24 mouse cellular contexts compared by ENCODE assay signal in genomic region chr9:37890960-37891359, GRCm38 (mm10). TPM values are rescaled to one million over a fixed set of nuclear protein-coding genes. Genes with fewer than 3 reads are reported as not detected.
DNase-seq lines count a peak whose midpoint lies in the region; ATAC-seq lines count a peak whose summit lies in the region.
"Had no signal": no experiment of that assay in that cellular context is flagged by ENCODE, and none has a peak within 500 bp of the region (broad histone marks: within the 10 kb centered on the region; RNA-seq: fewer than 3 reads in every experiment).

No protein-coding gene starts in this region.

- no peak overlapping the region for H3K4me2 ChIP-seq in forebrain, embryonic 13.5 days
- H3K4me2 ChIP-seq in midbrain, embryonic 15.5 days: no peak overlapping the region
- H3K4me2 ChIP-seq: embryonic facial prominence, embryonic 12.5 days; limb, embryonic 12.5 days; stomach, embryonic 15.5 days had no signal

- no peak overlapping the region for H3K4me3 ChIP-seq in forebrain, embryonic 13.5 days
- no peak overlapping the region for H3K4me3 ChIP-seq in forebrain, embryonic 10.5 days
- H3K4me3 ChIP-seq in midbrain, embryonic 15.5 days: no peak overlapping the region
- H3K4me3 ChIP-seq: embryonic facial prominence, embryonic 12.5 days; limb, embryonic 12.5 days; myocyte; stomach, embryonic 15.5 days had no signal

- intact Hi-C loops in left cerebral cortex, postnatal 4 days (cut with DNase I): loop anchor here (1.0 kb wide), 1 partner anchor 37 kb away; the partner anchor contains the start of gene Olfr877

- peak; percentile 30; the same call in 1 of the 2 replicates for ATAC-seq in forebrain, embryonic 13.5 days
- ATAC-seq in midbrain, embryonic 15.5 days (replicated peaks): peak; percentile 90
- ATAC-seq: Patski had no signal

- no peaks in the 10 kb centered on the region for H3K36me3 ChIP-seq in forebrain, embryonic 13.5 days (ENCODE audit: poor library complexity, severe bottlenecking)
- no peaks in the 10 kb centered on the region for H3K36me3 ChIP-seq in forebrain, embryonic 10.5 days (replicated peaks)
- H3K36me3 ChIP-seq in midbrain, embryonic 15.5 days (replicated peaks): no peaks in the 10 kb centered on the region
- H3K36me3 ChIP-seq: embryonic facial prominence, embryonic 12.5 days; limb, embryonic 12.5 days; stomach, embryonic 15.5 days had no signal

- H3K4me1 ChIP-seq in forebrain, embryonic 13.5 days: no peaks in the 10 kb centered on the region
- peaks cover 6% of the 10 kb centered on the region for H3K4me1 ChIP-seq in forebrain, embryonic 10.5 days
- no peaks in the 10 kb centered on the region for H3K4me1 ChIP-seq in midbrain, embryonic 15.5 days
- H3K4me1 ChIP-seq: embryonic facial prominence, embryonic 12.5 days; limb, embryonic 12.5 days; stomach, embryonic 15.5 days had no signal

- no peak overlapping the region for H3K9ac ChIP-seq in forebrain, embryonic 13.5 days
- no peak overlapping the region for H3K9ac ChIP-seq in midbrain, embryonic 15.5 days
- H3K9ac ChIP-seq: embryonic facial prominence, embryonic 12.5 days; limb, embryonic 12.5 days; stomach, embryonic 15.5 days had no signal

- no peak overlapping the region for H3K27ac ChIP-seq in forebrain, embryonic 13.5 days
- no peak overlapping the region for H3K27ac ChIP-seq in forebrain, embryonic 10.5 days
- no peak overlapping the region for H3K27ac ChIP-seq in midbrain, embryonic 15.5 days
- H3K27ac ChIP-seq: embryonic facial prominence, embryonic 12.5 days; limb, embryonic 12.5 days; macrophage; stomach, embryonic 15.5 days had no signal

- H3K27me3 ChIP-seq in forebrain, embryonic 13.5 days: no peaks in the 10 kb centered on the region
- H3K27me3 ChIP-seq in forebrain, embryonic 10.5 days (ENCODE audit: poor library complexity, severe bottlenecking): no peaks in the 10 kb centered on the region
- H3K27me3 ChIP-seq in midbrain, embryonic 15.5 days (replicated peaks): no peaks in the 10 kb centered on the region
- H3K27me3 ChIP-seq: embryonic facial prominence, embryonic 12.5 days; limb, embryonic 12.5 days; stomach, embryonic 15.5 days had no signal

- no peak for DNase-seq in forebrain, embryonic 10.5 days (ENCODE audit: extremely low spot score, low spot score)
- peak; percentile 25 to 58 for DNase-seq in left cerebral cortex, adult 9 months (ENCODE audit: low spot score in 2 of 2)
- DNase-seq in left cerebral cortex, postnatal 4 days: no peak
- peak; percentile 10 for DNase-seq in embryo, embryonic 11 days
- DNase-seq in lung, postnatal 36 days: no peak
- DNase-seq in lung, postnatal 14 days: no peak
- DNase-seq: cerebellum, adult 9-10 months; kidney, adult 11 months; kidney, postnatal 25 days; thymus, postnatal 25 days had no signal

- 21% methylated on average over 2 of the region's 2 CpGs for WGBS in forebrain, embryonic 13.5 days
- 28% methylated on average over 2 of the region's 2 CpGs for WGBS in forebrain, embryonic 10.5 days
- WGBS in midbrain, embryonic 15.5 days: 12% methylated on average over 2 of the region's 2 CpGs

- H3K9me3 ChIP-seq in forebrain, embryonic 13.5 days (replicated peaks): no peaks in the 10 kb centered on the region
- H3K9me3 ChIP-seq in forebrain, embryonic 10.5 days: no peaks in the 10 kb centered on the region
- no peaks in the 10 kb centered on the region for H3K9me3 ChIP-seq in midbrain, embryonic 15.5 days
- H3K9me3 ChIP-seq: embryonic facial prominence, embryonic 12.5 days; limb, embryonic 12.5 days; stomach, embryonic 15.5 days had no signal

RNA-seq across cellular contexts. Expression of gene Olfr145, which starts 5.6 kb away (rescaled TPM):
- polyA plus RNA-seq in forebrain, embryonic 13.5 days (2015; fragmentation: Nextera tagmentation; extraction: Ambion mirVana): not detected in 2 replicates
- not detected in 2 replicates for polyA plus RNA-seq in forebrain, embryonic 10.5 days (2016; fragmentation: Nextera tagmentation; extraction: Ambion mirVana)
- not detected for total RNA-seq in left cerebral cortex, postnatal 4 days (2021)
- polyA plus RNA-seq in midbrain, embryonic 15.5 days (2015; fragmentation: Nextera tagmentation; extraction: Ambion mirVana): not detected in 2 replicates
- total RNA-seq: adrenal gland, adult 18-20 months; gastrocnemius, postnatal 4 days had no signal
- polyA plus RNA-seq: embryonic facial prominence, embryonic 12.5 days; heart, embryonic 14.5 days; hindbrain, embryonic 11.5 days; limb, embryonic 12.5 days; liver, embryonic 16.5 days; macrophage; myocyte; Patski; small intestine, adult 2 months; stomach, embryonic 15.5 days had no signal

RNA-seq across cellular contexts. Expression of gene Olfr878, which starts 26.7 kb away (rescaled TPM):
- not detected in 2 replicates for polyA plus RNA-seq in forebrain, embryonic 13.5 days (2015; fragmentation: Nextera tagmentation; extraction: Ambion mirVana)
- not detected in 2 replicates for polyA plus RNA-seq in forebrain, embryonic 10.5 days (2016; fragmentation: Nextera tagmentation; extraction: Ambion mirVana)
- total RNA-seq in left cerebral cortex, postnatal 4 days (2021): not detected
- not detected in 2 replicates for polyA plus RNA-seq in midbrain, embryonic 15.5 days (2015; fragmentation: Nextera tagmentation; extraction: Ambion mirVana)
- total RNA-seq: adrenal gland, adult 18-20 months; gastrocnemius, postnatal 4 days had no signal
- polyA plus RNA-seq: embryonic facial prominence, embryonic 12.5 days; heart, embryonic 14.5 days; hindbrain, embryonic 11.5 days; limb, embryonic 12.5 days; liver, embryonic 16.5 days; macrophage; myocyte; Patski; small intestine, adult 2 months; stomach, embryonic 15.5 days had no signal

RNA-seq across cellular contexts. Expression of gene Olfr877, which starts 36.9 kb away (rescaled TPM):
- not detected in 2 replicates for polyA plus RNA-seq in forebrain, embryonic 13.5 days (2015; fragmentation: Nextera tagmentation; extraction: Ambion mirVana)
- not detected in 2 replicates for polyA plus RNA-seq in forebrain, embryonic 10.5 days (2016; fragmentation: Nextera tagmentation; extraction: Ambion mirVana)
- not detected for total RNA-seq in left cerebral cortex, postnatal 4 days (2021)
- polyA plus RNA-seq in midbrain, embryonic 15.5 days (2015; fragmentation: Nextera tagmentation; extraction: Ambion mirVana): not detected in 2 replicates
- total RNA-seq: gastrocnemius, postnatal 4 days had no signal
- polyA plus RNA-seq: embryonic facial prominence, embryonic 12.5 days; heart, embryonic 14.5 days; hindbrain, embryonic 11.5 days; limb, embryonic 12.5 days; liver, embryonic 16.5 days; macrophage; myocyte; Patski; small intestine, adult 2 months; stomach, embryonic 15.5 days had no signal

Comparison
In these comparisons a context has a peak if more than half of its experiments do, and no peak if none do; other contexts are left out.
1. DNase-seq: peak in left cerebral cortex, adult 9 months (2 of 2) and embryo, embryonic 11 days (single experiment); none in forebrain, embryonic 10.5 days (single experiment), left cerebral cortex, postnatal 4 days (single experiment), lung, postnatal 36 days (single experiment) and lung, postnatal 14 days (single experiment).